ENCODE assay signal across 9 mouse cellular contexts in the genomic region with DNA sequence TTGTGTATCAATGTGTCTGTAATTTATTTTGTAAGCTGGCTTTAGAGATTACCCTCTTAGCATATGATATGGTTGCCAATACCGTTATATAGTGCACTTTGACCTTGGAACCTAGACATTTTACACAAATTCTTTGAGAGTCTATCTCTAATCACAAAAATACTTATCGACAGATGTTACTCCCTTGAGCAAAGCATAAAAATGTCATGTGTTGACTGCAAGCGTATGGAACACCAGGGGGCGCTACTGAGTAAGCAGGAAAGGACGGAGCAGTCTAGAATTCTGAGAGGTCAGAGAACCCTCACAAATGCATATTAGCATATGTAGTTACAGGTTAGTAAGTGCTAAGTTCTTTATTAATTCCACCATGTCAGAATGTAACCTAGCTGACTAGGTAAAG. TPM values are rescaled to one million over a fixed set of nuclear protein-coding genes. Genes with fewer than 3 reads are reported as not detected.
DNase-seq lines count a peak whose midpoint lies in the region; ATAC-seq lines count a peak whose summit lies in the region.
"Had no signal": no experiment of that assay in that cellular context is flagged by ENCODE, and none has a peak within 500 bp of the region (broad histone marks: within the 10 kb centered on the region; RNA-seq: fewer than 3 reads in every experiment).

No protein-coding gene starts in this region.

- WGBS in kidney, embryonic 14.5 days = 8% methylated on average over 5 of the region's 5 CpGs
- 16% methylated on average over 5 of the region's 5 CpGs for WGBS in forebrain, embryonic 12.5 days
- WGBS in intestine, embryonic 14.5 days = 11% methylated on average over 5 of the region's 5 CpGs
- WGBS in midbrain, embryonic 11.5 days = 14% methylated on average over 5 of the region's 5 CpGs
- 6% methylated on average over 5 of the region's 5 CpGs for WGBS in stomach, embryonic 16.5 days

- H3K36me3 ChIP-seq in kidney, embryonic 14.5 days (ENCODE audit: control insufficient read depth, insufficient read depth, low read length) = peaks cover 31% of the 10 kb centered on the region
- peaks cover 35% of the 10 kb centered on the region for H3K36me3 ChIP-seq in forebrain, embryonic 12.5 days (replicated peaks)
- H3K36me3 ChIP-seq in intestine, embryonic 14.5 days (ENCODE audit: control insufficient read depth, insufficient read depth, low read length) = peaks cover 42% of the 10 kb centered on the region
- H3K36me3 ChIP-seq in midbrain, embryonic 11.5 days (ENCODE audit: control insufficient read depth, insufficient read depth, low read length) = peaks cover 3% of the 10 kb centered on the region; the same call in 1 of the 2 replicates
- H3K36me3 ChIP-seq in stomach, embryonic 16.5 days (ENCODE audit: control insufficient read depth, insufficient read depth, low read length) = peaks cover 18% of the 10 kb centered on the region

- H3K27me3 ChIP-seq in kidney, embryonic 14.5 days (ENCODE audit: control insufficient read depth, insufficient read depth, low read length) = no peaks in the 10 kb centered on the region
- no peaks in the 10 kb centered on the region for H3K27me3 ChIP-seq in forebrain, embryonic 12.5 days
- no peaks in the 10 kb centered on the region for H3K27me3 ChIP-seq in intestine, embryonic 14.5 days (replicated peaks; ENCODE audit: control insufficient read depth, insufficient read depth, low read length)
- no peaks in the 10 kb centered on the region for H3K27me3 ChIP-seq in midbrain, embryonic 11.5 days (ENCODE audit: control insufficient read depth, insufficient read depth, low read length)
- no peaks in the 10 kb centered on the region for H3K27me3 ChIP-seq in stomach, embryonic 16.5 days (ENCODE audit: control insufficient read depth, insufficient read depth, low read length)
- H3K27me3 ChIP-seq: neural tube, embryonic 12.5 days had no signal

- peaks cover 23% of the 10 kb centered on the region for H3K4me1 ChIP-seq in kidney, embryonic 14.5 days (ENCODE audit: control insufficient read depth, insufficient read depth, low read length)
- H3K4me1 ChIP-seq in forebrain, embryonic 12.5 days = peaks cover 21% of the 10 kb centered on the region
- peaks cover 9% of the 10 kb centered on the region for H3K4me1 ChIP-seq in intestine, embryonic 14.5 days (replicated peaks; ENCODE audit: control insufficient read depth, insufficient read depth, low read length)
- H3K4me1 ChIP-seq in midbrain, embryonic 11.5 days (ENCODE audit: control insufficient read depth, insufficient read depth, low read length) = peaks cover 17% of the 10 kb centered on the region
- peaks cover 9% of the 10 kb centered on the region for H3K4me1 ChIP-seq in stomach, embryonic 16.5 days (ENCODE audit: control insufficient read depth, insufficient read depth, low read length)

- H3K4me3 ChIP-seq in kidney, embryonic 14.5 days (ENCODE audit: low read length) = no peak overlapping the region
- no peak overlapping the region for H3K4me3 ChIP-seq in forebrain, embryonic 12.5 days (replicated peaks)
- H3K4me3 ChIP-seq in intestine, embryonic 14.5 days (ENCODE audit: low read depth, low read length) = no peak overlapping the region
- no peak overlapping the region for H3K4me3 ChIP-seq in midbrain, embryonic 11.5 days (ENCODE audit: low read depth, low read length)
- no peak overlapping the region for H3K4me3 ChIP-seq in stomach, embryonic 16.5 days (replicated peaks; ENCODE audit: low read length)
- H3K4me3 ChIP-seq: neural tube, embryonic 12.5 days had no signal

- no peak overlapping the region for H3K27ac ChIP-seq in kidney, embryonic 14.5 days (ENCODE audit: low read depth, low read length)
- no peak overlapping the region for H3K27ac ChIP-seq in forebrain, embryonic 12.5 days
- H3K27ac ChIP-seq in intestine, embryonic 14.5 days (ENCODE audit: low read depth) = no peak overlapping the region
- no peak overlapping the region for H3K27ac ChIP-seq in midbrain, embryonic 11.5 days (ENCODE audit: low read depth, low read length)
- no peak overlapping the region for H3K27ac ChIP-seq in stomach, embryonic 16.5 days (ENCODE audit: low read length)
- H3K27ac ChIP-seq: neural tube, embryonic 12.5 days had no signal

- H3K4me2 ChIP-seq in kidney, embryonic 14.5 days (replicated peaks; ENCODE audit: low read depth, low read length) = no peak overlapping the region
- no peak overlapping the region for H3K4me2 ChIP-seq in forebrain, embryonic 12.5 days
- H3K4me2 ChIP-seq in intestine, embryonic 14.5 days (ENCODE audit: low read length) = no peak overlapping the region
- H3K4me2 ChIP-seq in midbrain, embryonic 11.5 days = no peak overlapping the region
- H3K4me2 ChIP-seq in stomach, embryonic 16.5 days (ENCODE audit: low read depth, low read length) = no peak overlapping the region
- H3K4me2 ChIP-seq: neural tube, embryonic 12.5 days had no signal

- ATAC-seq in kidney, embryonic 14.5 days (ENCODE audit: low FRiP score, low TSS enrichment) = no peak
- ATAC-seq in forebrain, embryonic 12.5 days (ENCODE audit: low FRiP score) = peak; percentile 54; the same call in 1 of the 2 replicates
- ATAC-seq in intestine, embryonic 14.5 days (replicated peaks; ENCODE audit: low FRiP score, low TSS enrichment, low read depth) = 0 out of 2 replicates have a peak, but pooled peaks have one; percentile 42
- peak; percentile 38; the same call in 1 of the 2 replicates for ATAC-seq in midbrain, embryonic 11.5 days (ENCODE audit: low FRiP score)
- ATAC-seq in stomach, embryonic 16.5 days (ENCODE audit: insufficient read depth, low FRiP score) = 0 out of 2 replicates have a peak, but pooled peaks have one; percentile 28

- peak; percentile 43 for DNase-seq in kidney, adult 11 months
- peak; percentile 79 for DNase-seq in c-Kit-positive CD71-positive TER-119-negative erythroid progenitor cells, embryonic 14.5 days (ENCODE audit: low read depth)
- DNase-seq in intestine, embryonic 14.5 days (ENCODE audit: low spot score) = peak; percentile 88
- peak; percentile 74 to 84 for DNase-seq in left cerebral cortex, postnatal 14 days (ENCODE audit: low spot score in 2 of 2)
- peak; percentile 97 for DNase-seq in midbrain, embryonic 11.5 days (ENCODE audit: low spot score, missing footprints)

- H3K9me3 ChIP-seq in kidney, embryonic 14.5 days (ENCODE audit: control insufficient read depth, low read length) = no peaks in the 10 kb centered on the region
- no peaks in the 10 kb centered on the region for H3K9me3 ChIP-seq in forebrain, embryonic 12.5 days
- H3K9me3 ChIP-seq in intestine, embryonic 14.5 days (ENCODE audit: control insufficient read depth, low read length) = no peaks in the 10 kb centered on the region
- H3K9me3 ChIP-seq in midbrain, embryonic 11.5 days (ENCODE audit: control insufficient read depth, low read length) = no peaks in the 10 kb centered on the region
- H3K9me3 ChIP-seq in stomach, embryonic 16.5 days (replicated peaks; ENCODE audit: control insufficient read depth, low read length) = no peaks in the 10 kb centered on the region
- H3K9me3 ChIP-seq: neural tube, embryonic 12.5 days had no signal

- no peak overlapping the region for H3K9ac ChIP-seq in kidney, embryonic 14.5 days (ENCODE audit: low read depth, low read length)
- H3K9ac ChIP-seq in forebrain, embryonic 12.5 days = no peak overlapping the region
- no peak overlapping the region for H3K9ac ChIP-seq in intestine, embryonic 14.5 days (ENCODE audit: low read length)
- no peak overlapping the region for H3K9ac ChIP-seq in midbrain, embryonic 11.5 days (ENCODE audit: low read length)
- H3K9ac ChIP-seq in stomach, embryonic 16.5 days (ENCODE audit: low read length) = no peak overlapping the region
- H3K9ac ChIP-seq: neural tube, embryonic 12.5 days had no signal

- intact Hi-C loops in left cerebral cortex, postnatal 14 days (cut with DNase I) = loop anchor here (1.0 to 10.0 kb wide), 3 partner anchors 108 to 1110 kb away; a partner anchor contains a TSS

RNA-seq across cellular contexts. Expression of a gene that starts 5.8 kb away (rescaled TPM):
- 2,102 and 2,490 TPM in 2 replicates for polyA plus RNA-seq in kidney, embryonic 14.5 days (2014; fragmentation: Nextera tagmentation; extraction: Ambion mirVana)
- polyA plus RNA-seq in forebrain, embryonic 12.5 days (2016; fragmentation: Nextera tagmentation; extraction: Ambion mirVana) = 1,399 and 1,461 TPM in 2 replicates
- polyA plus RNA-seq in intestine, embryonic 14.5 days (2014; fragmentation: Nextera tagmentation; extraction: Ambion mirVana) = 2,411 and 2,681 TPM in 2 replicates
- 100 to 1,000 TPM; 499 to 507 TPM for total RNA-seq in left cerebral cortex, postnatal 14 days (2021)
- polyA plus RNA-seq in midbrain, embryonic 11.5 days (2014; fragmentation: Nextera tagmentation; extraction: Ambion mirVana) = 1,496 and 1,598 TPM in 2 replicates
- polyA plus RNA-seq in stomach, embryonic 16.5 days (2015; fragmentation: Nextera tagmentation; extraction: Ambion mirVana) = 1,425 and 1,770 TPM in 2 replicates

RNA-seq across cellular contexts. Expression of a gene that starts 16.5 kb away (rescaled TPM):
- not detected in 2 replicates for polyA plus RNA-seq in kidney, embryonic 14.5 days (2014; fragmentation: Nextera tagmentation; extraction: Ambion mirVana)
- not detected in 2 replicates for polyA plus RNA-seq in forebrain, embryonic 12.5 days (2016; fragmentation: Nextera tagmentation; extraction: Ambion mirVana)
- polyA plus RNA-seq in intestine, embryonic 14.5 days (2014; fragmentation: Nextera tagmentation; extraction: Ambion mirVana) = not detected in 2 replicates
- not detected for total RNA-seq in left cerebral cortex, postnatal 14 days (2021)
- polyA plus RNA-seq in midbrain, embryonic 11.5 days (2014; fragmentation: Nextera tagmentation; extraction: Ambion mirVana) = not detected in 2 replicates
- not detected in 2 replicates for polyA plus RNA-seq in stomach, embryonic 16.5 days (2015; fragmentation: Nextera tagmentation; extraction: Ambion mirVana)
- polyA plus RNA-seq: neural tube, embryonic 12.5 days had no signal

Comparison
In these comparisons a context has a peak if more than half of its experiments do, and no peak if none do; other contexts are left out.
1. DNase-seq: peak in every context shown above with its lines; median percentile 97 in midbrain, embryonic 11.5 days; 88 in intestine, embryonic 14.5 days; 79 in c-Kit-positive CD71-positive TER-119-negative erythroid progenitor cells, embryonic 14.5 days; 79 in left cerebral cortex, postnatal 14 days; 43 in kidney, adult 11 months.